Mouse (Mus musculus): ENCODE data around the gene Tmem102.

The Tmem102 gene

DNA sequence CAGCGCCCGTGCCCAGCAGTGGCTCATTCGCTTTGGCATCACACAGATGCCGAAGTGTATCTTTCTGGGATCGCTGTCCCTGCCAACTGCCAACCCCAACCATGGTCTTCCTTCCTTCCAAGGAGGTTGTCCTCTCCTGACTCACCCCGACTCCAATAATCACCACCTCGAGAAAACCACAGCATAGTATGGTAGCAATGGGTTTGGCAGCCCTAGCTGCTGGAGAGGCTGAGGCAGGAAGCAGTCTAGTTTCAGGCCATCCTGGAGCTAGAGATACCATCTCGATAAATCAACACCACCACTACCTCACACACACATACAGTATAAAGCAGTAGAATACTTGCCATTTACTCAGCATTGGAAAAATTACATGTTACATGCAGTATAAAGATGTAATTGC is 13.4 kb upstream of the Tmem102 start:
- ATAC-seq (ENCODE audit: low TSS enrichment), result no peak

DNA sequence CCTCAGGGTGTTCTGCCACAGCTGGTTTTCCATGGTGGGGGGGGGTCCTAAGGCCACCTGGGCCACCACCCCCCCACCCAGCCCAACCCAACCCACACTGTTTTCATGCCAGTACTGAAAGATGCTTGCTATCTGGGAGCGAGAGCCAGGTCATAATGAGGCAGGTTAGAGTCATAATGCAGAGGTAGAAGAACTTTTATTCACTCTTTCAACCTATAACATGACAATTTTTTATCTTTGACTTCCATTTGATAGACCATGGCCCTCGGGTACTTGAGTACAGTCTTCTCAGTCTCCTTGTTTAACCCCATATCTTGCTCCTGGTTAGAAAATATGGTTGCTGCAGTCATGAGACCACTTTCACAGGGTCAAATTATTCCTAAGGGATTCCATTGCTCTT is 12.9 kb upstream of the Tmem102 start, which contains the start of gene Spem2:
Gene Spem2, minus strand, starts transcription at position 101 of the 400 bp plus-strand sequence.
- no peak for ATAC-seq (ENCODE audit: low TSS enrichment)

DNA sequence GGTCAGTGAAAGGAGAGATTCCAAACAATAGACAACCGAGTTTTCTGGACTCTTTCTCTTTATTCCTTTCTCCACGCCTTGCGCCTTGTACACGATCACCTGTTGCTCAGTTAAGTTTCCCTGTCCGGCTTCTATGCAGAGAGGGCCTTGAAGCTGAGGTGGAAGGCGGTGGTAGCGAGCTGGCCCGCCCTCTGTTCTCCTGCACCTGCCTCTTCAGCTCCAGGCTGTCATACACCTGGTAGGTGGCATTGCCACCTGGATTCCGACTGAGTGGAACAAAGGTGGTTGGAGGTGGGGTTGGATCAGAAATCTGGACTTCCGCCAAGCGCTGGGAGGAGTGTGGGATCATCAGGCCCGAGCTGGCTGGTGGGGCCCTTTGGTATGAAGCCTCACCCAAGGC is 11.1 kb upstream of the Tmem102 start:
- no peak for ATAC-seq (ENCODE audit: low TSS enrichment)

DNA sequence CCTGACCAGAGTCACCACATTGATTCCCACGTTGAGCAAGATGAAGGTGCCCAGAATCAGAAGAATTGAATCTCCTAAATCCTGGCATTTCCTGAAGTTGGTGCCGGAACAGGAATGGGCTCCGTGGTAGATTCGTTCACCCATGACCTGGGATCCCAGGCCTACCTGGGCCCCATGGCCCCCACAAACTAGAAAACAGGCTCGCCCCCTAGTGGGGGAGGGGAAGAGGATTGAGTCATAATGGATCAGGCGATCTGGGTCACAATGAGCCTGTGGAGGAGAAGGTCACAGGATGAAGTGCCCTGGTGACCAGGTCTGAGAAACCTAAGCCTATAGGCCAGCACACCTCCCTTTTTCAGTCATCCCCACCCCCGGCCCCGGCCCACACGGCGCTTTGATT is 9.7 kb upstream of the Tmem102 start, which contains the start of gene Gm39566:
Gene Gm39566, minus strand, starts transcription at position 144 of the 400 bp plus-strand sequence.
- ATAC-seq (ENCODE audit: low TSS enrichment), result no peak

DNA sequence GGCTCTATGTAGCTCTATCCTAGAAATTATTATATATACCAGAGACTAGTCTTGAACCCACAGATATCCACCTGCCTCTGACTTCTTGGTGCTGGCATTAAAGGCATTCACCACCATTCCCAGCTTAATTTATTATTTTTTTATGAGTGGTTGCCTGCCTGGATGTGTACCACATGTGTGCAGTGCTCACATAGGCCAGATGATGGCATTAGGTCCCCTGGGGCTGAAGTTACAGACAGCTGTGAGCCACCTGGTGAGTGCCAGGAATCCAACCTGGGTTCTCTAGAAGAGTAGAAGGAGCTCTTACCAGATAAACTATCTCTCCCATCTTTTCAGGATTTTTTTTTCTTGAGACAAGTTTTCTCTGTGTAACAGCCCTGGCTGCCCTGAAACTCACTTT is 4.9 kb upstream of the Tmem102 start:
- no peak for ATAC-seq (ENCODE audit: low TSS enrichment)

DNA sequence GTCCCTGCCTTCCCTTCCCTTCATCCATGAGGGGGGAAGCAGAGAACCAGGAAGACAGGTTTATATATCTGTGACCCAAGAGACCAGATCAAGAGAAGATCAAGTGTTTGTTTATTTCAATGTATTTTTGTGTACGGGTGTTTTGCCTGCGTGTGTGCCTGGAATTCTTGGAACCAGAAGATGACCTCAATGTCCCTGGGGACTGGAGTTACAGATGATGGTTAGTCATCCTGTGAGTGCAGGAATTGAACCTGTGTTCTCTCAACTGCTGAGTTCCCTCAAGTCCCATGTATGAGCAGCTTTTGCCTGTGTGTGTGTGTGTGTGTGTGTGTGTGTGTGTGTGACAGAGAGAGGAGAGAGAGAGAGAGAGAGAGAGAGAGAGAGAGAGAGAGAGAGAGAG is 2.2 kb upstream of the Tmem102 start:
- no peak for ATAC-seq (ENCODE audit: low TSS enrichment)

DNA sequence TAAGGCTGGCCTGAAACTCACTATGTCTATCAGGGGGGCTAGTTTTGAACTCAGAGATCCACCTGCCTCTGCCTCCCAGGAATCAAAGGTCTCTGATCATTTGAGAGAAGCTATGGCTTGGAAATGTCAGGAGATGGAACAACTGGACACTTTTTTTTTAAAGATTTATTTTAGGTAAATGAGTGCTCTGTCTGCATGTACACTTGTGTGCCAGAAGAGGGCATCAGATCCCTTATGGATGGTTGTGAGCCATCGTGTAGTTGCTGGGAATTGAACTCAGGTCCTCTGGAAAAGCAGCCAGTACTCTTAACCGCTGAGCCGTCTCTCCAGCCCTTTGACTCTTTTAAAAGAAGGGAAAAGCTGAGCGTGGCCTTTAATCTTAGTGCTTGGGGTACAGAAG is 954 bp upstream of the Tmem102 start:
- ATAC-seq (ENCODE audit: low TSS enrichment), result no peak

DNA sequence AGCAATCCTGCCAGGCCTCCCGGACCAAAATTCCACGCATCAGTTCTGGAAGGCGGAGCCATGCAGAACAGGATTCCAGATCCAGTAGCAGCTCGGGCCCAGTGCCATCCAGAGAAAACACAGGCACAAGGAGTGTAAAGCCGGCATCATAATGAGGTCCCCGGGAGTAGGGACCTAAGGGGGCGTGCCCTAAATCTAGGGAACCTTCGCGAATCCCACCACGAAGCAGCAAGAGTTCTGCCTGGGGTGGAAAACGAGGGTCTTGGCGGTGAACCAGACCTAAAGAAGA is 828 bp downstream of the Tmem102 start:
- no peak for ATAC-seq (ENCODE audit: low TSS enrichment)

DNA sequence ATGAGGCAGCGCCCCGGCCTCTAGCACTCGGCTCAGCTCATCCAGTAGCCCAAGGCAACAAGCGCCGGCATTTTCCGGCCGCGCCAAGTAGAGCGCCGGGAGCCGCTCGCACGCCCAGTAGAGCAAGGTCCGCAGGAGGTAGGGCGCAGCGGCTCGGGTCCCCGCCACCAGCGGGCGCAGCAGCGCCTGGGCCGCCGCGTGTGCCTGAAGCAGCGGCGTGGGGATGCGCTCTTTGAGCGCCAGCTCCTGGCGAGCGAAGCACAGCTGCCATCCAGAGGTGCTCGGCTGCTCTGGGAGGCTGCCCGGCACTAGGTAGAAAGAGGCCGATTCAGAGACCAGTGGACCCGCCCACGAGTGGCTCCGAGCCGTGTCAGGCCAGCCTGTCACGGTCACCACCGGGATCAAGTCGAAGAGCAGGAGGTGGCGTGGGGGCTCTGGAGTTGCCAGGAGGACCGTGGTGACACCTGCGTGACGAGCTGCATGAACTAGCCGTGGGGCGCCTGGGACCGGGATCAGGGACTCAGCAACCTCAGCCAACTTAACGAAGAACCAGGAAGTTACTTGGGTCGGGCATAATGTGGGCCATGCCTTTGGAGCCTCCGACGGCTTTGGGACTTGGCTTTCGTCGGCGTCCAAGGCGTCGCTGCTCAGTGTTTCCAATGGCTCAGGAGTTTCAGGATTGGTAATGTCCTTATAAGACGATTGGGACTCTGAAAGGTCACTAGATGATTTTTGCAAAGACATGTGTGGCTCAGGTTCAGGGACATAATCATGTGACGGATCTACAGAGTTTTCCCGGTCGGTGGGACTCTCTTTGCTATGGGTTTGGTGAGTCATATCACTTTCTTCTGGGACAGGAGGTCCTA is 1.4 kb downstream of the Tmem102 start:
- ATAC-seq (ENCODE audit: low TSS enrichment), result peak; percentile 75; the same call in 1 of the 2 replicates

DNA sequence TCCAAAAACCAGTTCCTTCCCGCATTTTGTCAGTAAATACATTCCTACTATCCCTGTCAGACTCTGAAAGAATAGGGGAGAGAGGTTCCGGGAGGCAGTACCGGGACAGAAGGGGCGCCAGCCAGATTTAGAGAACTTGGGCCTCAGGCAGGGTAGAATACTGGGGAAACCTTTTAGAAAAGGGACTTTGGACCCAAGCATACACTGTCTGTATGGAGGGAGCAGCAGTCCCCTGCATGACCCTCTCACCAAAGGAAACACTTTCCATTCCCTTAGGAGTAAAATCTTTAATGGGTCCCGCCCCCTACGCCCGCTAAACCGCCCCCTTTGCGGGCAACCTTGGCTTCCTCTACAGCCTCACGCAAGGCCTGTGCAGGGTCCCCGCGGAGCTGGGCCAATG is 2.1 kb downstream of the Tmem102 start:
- no peak for ATAC-seq (ENCODE audit: low TSS enrichment)

DNA sequence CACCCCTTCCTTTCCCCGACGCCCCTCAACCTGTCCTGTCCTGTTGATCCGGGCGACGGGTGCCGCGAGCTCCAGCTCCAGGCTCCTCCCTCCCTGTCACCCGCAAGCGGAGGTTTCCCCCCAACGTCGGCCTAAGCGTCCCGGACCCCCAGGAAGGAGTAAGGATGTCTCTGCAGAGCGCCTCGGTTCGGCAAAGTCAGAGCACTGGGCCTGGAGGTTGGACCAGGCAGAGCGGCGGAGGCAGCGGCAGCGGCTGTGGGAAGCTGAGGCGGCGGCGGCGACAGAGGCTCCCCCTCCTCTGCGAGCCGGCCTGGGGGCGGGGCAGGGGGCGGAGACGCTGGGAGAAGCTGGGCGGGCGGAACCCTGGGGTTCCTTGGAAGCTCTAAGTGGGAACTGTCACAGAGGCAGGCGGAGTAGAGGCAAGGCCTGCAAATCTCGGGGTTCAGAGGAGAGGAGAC is 2.7 kb downstream of the Tmem102 start:
- peak; percentile 31; the same call in 1 of the 2 replicates for ATAC-seq (ENCODE audit: low TSS enrichment)

DNA sequence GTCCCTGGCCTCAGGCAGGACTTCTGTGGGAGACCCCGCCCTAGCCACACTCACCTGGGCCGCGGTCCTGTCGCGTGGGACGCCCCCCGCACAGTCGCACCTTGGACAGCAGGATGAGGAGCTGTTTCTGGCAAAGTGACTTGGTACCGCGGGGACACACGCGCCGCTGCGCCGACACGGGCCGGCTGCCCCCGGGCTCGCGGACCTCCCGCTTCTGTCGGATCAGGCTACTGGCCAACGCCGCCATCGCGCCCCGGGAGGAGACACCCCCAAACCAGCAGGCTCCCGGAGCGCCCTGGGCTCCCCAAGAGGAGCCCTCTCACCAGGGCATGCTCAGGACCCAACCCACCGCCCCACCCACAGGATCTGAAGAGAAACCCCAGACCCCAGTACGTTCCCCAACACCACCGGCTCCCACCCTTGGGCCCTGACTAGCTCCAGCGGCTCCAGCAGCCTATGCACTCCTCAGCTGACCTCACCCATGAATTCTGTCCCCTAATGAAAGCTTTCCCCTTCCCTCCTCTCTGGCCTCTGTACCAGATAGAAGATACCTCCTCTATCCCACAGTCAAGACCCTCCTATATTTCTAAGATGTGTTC is 3.9 kb downstream of the Tmem102 start, which contains the start of gene Fgf11:
Gene Fgf11, minus strand, starts transcription at position 479 of the 599 bp plus-strand sequence.
- ATAC-seq (ENCODE audit: low TSS enrichment), result no peak

DNA sequence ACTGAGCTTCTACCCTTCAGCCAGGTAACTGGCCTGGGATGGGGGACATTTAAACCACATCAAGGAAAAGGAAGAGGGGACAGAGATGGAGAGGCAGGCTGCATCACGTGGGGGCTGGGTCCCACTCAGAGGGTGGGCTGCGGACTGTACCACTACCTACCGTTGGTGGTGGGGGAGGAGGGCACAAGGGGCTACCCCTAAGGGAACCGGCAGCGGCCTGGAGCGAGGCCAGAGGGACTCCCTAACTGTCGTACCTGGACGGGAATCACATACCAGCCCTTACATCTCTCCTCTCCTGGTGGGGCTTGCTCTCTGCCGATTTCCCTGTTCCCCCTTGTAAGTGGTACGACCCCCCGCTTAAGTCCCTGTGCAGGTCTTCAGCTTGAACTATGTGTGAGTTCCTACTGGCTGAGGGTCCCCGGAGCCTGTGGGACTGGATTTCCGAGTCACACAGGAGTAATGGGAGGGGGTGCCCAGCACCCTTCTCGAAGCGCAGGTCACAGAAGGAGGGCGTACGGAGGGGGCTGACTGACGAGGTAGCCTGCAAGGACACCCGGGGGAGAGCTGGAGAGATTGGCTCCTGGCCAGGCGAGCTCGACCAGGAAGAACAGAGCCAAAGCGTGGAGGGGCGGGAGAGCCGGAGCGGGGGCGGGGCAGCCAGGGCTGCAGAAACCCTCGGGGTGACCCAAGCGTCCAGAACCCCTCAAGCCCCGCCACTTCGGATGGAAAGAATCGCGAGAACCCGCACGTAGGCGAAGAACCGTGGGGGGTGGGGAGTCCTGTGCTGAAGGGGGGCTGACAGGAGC is 4.8 kb downstream of the Tmem102 start:
- ATAC-seq (ENCODE audit: low TSS enrichment), result no peak

DNA sequence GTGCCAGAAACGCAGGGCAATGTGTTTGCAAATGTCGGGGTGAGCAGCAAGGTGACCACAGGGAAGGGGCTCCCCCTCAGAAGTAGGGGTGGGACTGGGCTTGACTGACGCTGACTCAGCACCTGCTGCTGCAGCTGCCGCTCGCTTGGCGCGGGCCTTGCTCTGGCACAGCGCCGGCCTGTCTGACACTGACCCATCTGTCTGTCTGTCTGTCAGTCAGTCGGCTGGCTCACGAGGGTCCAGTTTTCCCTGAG is 5.4 kb downstream of the Tmem102 start:
- no peak for ATAC-seq (ENCODE audit: low TSS enrichment)

DNA sequence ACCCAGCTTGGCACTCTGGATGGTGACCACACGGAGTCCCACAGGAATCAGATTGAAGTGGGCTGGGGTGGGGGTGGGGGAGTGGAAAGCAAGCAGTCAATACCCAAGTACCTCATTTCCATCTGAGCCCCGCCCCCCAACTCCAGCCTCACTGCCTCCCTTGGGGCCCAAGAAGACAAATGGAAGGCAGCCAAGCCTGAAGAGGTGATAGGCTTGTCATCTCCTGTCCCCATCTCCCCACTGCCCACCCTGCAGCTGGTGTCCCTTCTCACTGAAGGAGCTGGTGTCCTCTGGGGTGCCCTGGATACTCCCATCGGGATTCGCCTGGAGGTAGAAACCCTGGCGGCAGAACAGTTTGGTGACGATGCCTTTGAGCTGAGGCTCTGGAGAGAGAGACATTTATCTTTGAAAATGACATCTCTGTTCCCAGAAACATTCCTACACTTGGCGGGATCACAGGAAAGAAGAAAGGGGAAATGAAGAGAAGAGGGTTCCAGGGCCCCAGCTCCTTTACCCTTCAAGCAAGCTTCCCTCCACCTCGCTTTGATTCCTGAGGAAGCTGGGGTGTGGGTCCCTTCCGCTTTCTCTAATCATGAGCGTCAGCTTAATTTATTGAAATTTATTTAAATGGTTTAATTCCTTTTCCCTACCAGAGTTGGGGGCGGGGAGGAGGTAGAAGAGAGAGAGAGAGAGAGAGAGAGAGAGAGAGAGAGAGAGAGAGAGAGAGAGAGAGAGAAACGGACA is 5.9 kb downstream of the Tmem102 start:
- no peak for ATAC-seq (ENCODE audit: low TSS enrichment)

DNA sequence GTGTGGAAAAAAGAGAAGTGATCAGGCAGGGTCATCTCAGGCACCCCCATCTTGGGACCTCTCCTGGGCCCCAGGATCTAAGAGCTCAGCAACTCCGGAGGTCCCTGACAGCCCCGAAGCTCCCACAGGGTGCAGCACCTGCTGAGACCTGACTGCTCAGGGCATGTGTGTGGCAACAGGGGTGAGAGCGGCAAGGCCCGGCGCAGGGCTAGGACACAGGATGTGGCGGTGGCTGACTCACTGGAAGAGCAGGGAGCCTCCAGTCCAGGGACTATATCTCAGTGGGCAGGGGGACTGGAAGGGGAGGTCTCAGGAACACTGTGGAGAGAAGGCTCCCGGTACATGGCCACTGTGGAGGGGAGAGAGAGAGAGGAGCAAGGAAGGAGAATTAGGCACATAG is 7.5 kb downstream of the Tmem102 start:
- no peak for ATAC-seq (ENCODE audit: low TSS enrichment)

DNA sequence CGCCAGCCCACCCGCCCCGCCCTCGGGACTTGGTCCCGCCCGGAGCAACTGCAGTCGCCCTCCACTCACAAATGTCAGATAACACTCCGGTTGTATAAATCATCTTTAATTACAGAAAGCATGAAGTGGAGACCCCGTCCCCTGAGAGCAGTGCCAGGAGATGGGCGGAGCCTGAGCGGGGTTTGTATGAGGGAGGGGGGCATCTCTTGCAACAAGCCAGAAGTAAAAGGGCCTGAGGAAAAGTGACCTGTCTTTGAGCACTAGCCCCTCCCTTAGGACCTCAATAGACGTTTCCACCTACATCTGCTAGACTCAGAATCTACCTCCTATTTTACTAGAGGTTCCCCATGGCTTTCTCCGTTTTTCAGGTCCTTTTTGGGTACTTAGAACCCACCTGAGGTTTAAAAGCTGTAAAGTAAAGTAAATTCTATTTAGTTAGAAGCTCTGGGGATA is 9.4 kb downstream of the Tmem102 start:
- ATAC-seq (ENCODE audit: low TSS enrichment), result no peak

DNA sequence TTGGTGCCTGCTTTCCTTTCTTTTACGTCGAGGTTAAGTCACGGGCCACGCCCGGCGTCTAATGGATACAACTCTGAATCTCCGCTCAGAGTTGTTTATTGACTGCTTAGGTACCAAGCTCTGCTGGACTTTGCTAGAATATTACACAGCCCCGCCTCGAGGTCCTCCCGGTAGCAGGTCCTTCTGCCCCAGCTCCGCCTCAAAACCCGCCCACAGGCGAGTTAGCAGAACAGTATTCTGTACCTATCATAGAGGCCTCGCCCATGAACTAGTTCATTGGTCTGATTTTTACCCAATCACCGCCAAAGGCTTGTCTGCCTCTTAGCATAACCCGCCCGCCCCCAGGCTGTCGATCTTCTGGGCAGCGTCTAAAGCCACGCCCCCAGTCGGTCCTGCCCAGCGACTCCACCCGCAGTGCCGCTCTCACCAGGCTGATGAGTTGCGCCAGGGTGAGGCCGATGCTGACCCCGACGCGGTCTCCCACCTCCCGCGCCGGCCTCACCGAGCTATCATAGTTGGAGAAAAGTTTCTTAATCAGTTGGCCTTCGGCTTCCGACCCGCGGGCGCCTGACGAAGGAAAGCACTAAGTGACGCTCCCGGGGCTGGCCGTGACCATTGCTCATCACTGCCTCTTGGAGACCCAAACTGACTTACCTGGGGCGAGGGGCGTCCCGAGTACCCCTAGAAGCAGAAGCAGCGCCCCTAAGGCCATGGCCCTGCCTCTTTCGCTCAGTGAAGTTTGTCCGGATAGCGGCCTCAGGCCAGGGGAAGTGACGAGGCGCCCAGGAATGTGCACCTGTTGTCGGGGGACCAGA is 10.0 kb downstream of the Tmem102 start, which contains the start of gene Chrnb1:
Gene Chrnb1, minus strand, starts transcription at position 776 of the 815 bp plus-strand sequence.
- ATAC-seq (ENCODE audit: low TSS enrichment), result peak; percentile 97

DNA sequence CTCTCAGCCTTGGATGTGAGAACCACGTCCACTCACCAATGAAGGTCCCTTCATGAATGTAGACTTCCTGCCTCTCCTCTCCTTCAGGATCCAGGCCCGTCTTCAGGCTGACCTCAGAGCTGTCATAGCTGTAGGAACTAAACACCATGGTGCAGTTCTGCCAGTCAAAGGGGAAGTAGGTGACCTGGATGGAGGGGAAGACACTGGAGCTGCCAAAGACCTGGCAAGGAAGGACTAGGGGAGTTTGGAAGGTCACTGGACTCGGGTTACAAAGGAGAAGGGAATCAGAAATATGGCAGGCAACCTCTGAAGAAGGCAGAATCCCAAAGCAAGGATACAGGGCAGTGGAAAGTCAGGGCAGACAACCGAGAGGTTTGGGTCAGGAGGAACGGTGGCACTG is 12.0 kb downstream of the Tmem102 start:
- no peak for ATAC-seq (ENCODE audit: low TSS enrichment)

DNA sequence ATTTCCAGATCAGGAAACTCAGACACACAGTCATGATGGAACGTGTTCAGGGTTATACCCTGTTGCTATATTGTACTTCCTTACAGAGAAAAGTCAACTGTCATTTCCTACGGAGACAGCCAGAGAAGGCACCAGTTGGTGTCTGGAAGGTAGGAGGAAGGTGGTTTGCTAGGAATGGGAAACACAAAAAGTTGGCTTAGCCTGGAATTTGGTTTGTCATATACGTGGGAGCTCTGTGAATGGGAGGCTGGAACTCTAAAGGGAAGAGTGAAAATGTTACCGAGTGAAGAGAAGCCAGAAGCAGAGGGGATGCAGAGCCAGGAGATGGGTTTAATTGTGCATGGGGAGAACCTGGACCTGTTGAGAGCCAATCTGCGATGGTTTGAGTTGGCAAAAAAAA is 14.0 kb downstream of the Tmem102 start:
- ATAC-seq (ENCODE audit: low TSS enrichment), result peak; percentile 56

DNA sequence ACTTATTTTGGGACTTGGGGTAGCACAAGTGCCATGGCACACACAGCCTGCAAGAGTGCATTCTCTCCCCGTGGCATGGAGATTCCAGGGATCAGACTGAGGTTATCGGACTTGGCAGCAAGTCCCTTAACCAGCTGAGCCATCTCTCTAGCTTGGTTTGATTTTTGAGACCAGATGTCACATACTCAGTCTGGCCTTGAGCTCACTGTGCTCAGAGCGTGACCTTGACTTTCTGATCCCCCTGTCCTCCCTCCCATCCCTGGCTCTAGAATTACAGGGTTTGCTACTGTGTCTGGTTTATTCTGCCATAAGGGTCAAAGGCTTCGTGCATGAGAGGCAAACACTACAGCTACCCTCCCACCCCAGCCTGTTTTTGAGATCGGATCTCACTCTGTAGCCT is 16.0 kb downstream of the Tmem102 start:
- no peak for ATAC-seq (ENCODE audit: low TSS enrichment)

All from frontal cortex, adult (tissue).